In the genomic region with DNA sequence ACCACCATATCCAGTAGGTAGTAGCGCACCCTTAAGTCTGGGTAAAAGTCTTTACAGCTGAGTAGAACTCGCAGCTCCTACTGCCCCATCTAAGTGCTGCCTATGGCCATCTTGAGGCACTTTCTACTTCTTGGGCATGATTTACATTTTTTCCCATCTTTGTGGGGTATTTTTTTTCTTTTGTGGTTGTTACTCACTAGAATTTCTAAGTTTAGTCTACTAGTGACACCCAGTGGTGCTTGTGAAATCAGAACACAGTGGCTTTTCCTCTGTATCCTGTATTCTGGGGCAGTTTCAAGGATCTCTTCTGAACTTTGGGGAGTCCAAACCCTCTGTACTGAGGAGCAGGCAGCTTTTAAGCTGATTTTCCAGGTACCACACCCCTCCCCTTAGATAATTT, we compare ENCODE assay signal across 11 mouse cellular contexts. TPM values are rescaled to one million over a fixed set of nuclear protein-coding genes. Genes with fewer than 3 reads are reported as not detected.
DNase-seq lines count a peak whose midpoint lies in the region; ATAC-seq and TF ChIP-seq lines count a peak whose summit lies in the region.
"Had no signal": no experiment of that assay in that cellular context is flagged by ENCODE, and none has a peak within 500 bp of the region (broad histone marks: within the 10 kb centered on the region; RNA-seq: fewer than 3 reads in every experiment).

No protein-coding gene starts in this region.

- H3K4me1 ChIP-seq in forebrain, postnatal 0 days (ENCODE audit: insufficient read depth): peaks cover 5% of the 10 kb centered on the region; the same call in 1 of the 2 replicates
- peaks cover 16% of the 10 kb centered on the region for H3K4me1 ChIP-seq in forebrain, embryonic 10.5 days

- H3K27me3 ChIP-seq in forebrain, postnatal 0 days (ENCODE audit: insufficient read depth, low read length): no peaks in the 10 kb centered on the region
- H3K27me3 ChIP-seq in forebrain, embryonic 10.5 days (ENCODE audit: poor library complexity, severe bottlenecking): no peaks in the 10 kb centered on the region
- H3K27me3 ChIP-seq: embryonic facial prominence, embryonic 13.5 days had no signal

- no peak overlapping the region for H3K4me2 ChIP-seq in forebrain, postnatal 0 days (ENCODE audit: low read depth)
- H3K4me2 ChIP-seq: embryonic facial prominence, embryonic 13.5 days had no signal

- no peaks in the 10 kb centered on the region for H3K9me3 ChIP-seq in forebrain, postnatal 0 days (ENCODE audit: low read length)
- H3K9me3 ChIP-seq in forebrain, embryonic 10.5 days: no peaks in the 10 kb centered on the region
- H3K9me3 ChIP-seq: embryonic facial prominence, embryonic 13.5 days had no signal

- H3K4me3 ChIP-seq in forebrain, postnatal 0 days (ENCODE audit: low read depth, low read length): no peak overlapping the region
- H3K4me3 ChIP-seq in forebrain, embryonic 10.5 days: no peak overlapping the region
- no peak overlapping the region for H3K4me3 ChIP-seq in layer of hippocampus, adult 2 months
- H3K4me3 ChIP-seq: embryonic facial prominence, embryonic 13.5 days; myocyte had no signal

- peak; percentile 42 for TF ChIP-seq CTCF in forebrain, postnatal 0 days (IDR thresholded peaks at IDR 0.05; ENCODE audit: low read depth)
- peak; percentile 79 for TF ChIP-seq CTCF in layer of hippocampus, adult 2 months (conservative IDR thresholded peaks at IDR 0.05)

- DNase-seq in forebrain, postnatal 0 days: peak; percentile 37
- DNase-seq in forebrain, embryonic 10.5 days (ENCODE audit: extremely low spot score, low spot score): no peak
- DNase-seq in layer of hippocampus, adult 2 months (ENCODE audit: low spot score in 2 of 2): peak in 1 of 2 experiments; percentile 13
- no peak for DNase-seq in layer of hippocampus, adult 8-10 months (ENCODE audit: low spot score in 2 of 2)
- peak; percentile 31 to 37 for DNase-seq in right cerebral cortex, adult 2 months (ENCODE audit: low spot score in 2 of 2)
- no peak for DNase-seq in right cerebral cortex, postnatal 25 days
- no peak for DNase-seq in urinary bladder, postnatal 10 days (ENCODE audit: low spot score)
- no peak for DNase-seq in adrenal gland, adult 2 months

- no peak for ATAC-seq in forebrain, postnatal 0 days

- 97% methylated on average over 2 of the region's 2 CpGs for WGBS in forebrain, postnatal 0 days
- 94% methylated on average over 2 of the region's 2 CpGs for WGBS in forebrain, embryonic 10.5 days

- H3K9ac ChIP-seq in forebrain, postnatal 0 days: no peak overlapping the region
- H3K9ac ChIP-seq: embryonic facial prominence, embryonic 13.5 days had no signal

- H3K27ac ChIP-seq in forebrain, postnatal 0 days (ENCODE audit: low read depth, low read length): no peak overlapping the region
- H3K27ac ChIP-seq in forebrain, embryonic 10.5 days: no peak overlapping the region
- H3K27ac ChIP-seq in layer of hippocampus, adult 2 months: no peak overlapping the region
- H3K27ac ChIP-seq: embryonic facial prominence, embryonic 13.5 days had no signal

- H3K36me3 ChIP-seq in forebrain, postnatal 0 days (ENCODE audit: insufficient read depth): no peaks in the 10 kb centered on the region
- no peaks in the 10 kb centered on the region for H3K36me3 ChIP-seq in forebrain, embryonic 10.5 days (replicated peaks)
- H3K36me3 ChIP-seq: embryonic facial prominence, embryonic 13.5 days had no signal

RNA-seq across cellular contexts. Expression of gene Rfesd, which starts 3.3 kb away (rescaled TPM):
- total RNA-seq in forebrain, postnatal 0 days (2014; rRNA removed): 18.9 and 22.1 TPM in 2 replicates
- 23.4 and 24.9 TPM in 2 replicates for polyA plus RNA-seq in forebrain, postnatal 0 days (2015; fragmentation: Nextera tagmentation; extraction: Ambion mirVana)
- polyA plus RNA-seq in forebrain, embryonic 10.5 days (2016; fragmentation: Nextera tagmentation; extraction: Ambion mirVana): 26.4 and 28.8 TPM in 2 replicates
- total RNA-seq in layer of hippocampus, adult 2 months (2021): 10 to 100 TPM; 18.2 to 21.6 TPM
- 10 to 100 TPM; 16.3 to 21.6 (median 17.2) TPM for total RNA-seq in layer of hippocampus, adult 8-10 months (2022)
- 10 to 100 TPM; 17.8 to 25.7 TPM for total RNA-seq in adrenal gland, adult 2 months (2021)
- 5.9 and 6.3 TPM in 2 replicates for polyA plus RNA-seq in adrenal gland, adult 2 months (2012; rRNA removed)

RNA-seq across cellular contexts. Expression of gene Gpr150, which starts 35.0 kb away (rescaled TPM):
- total RNA-seq in forebrain, postnatal 0 days (2014; rRNA removed): 1.9 and 2.5 TPM in 2 replicates
- 3.0 and 3.3 TPM in 2 replicates for polyA plus RNA-seq in forebrain, postnatal 0 days (2015; fragmentation: Nextera tagmentation; extraction: Ambion mirVana)
- 0.48 and 0.66 TPM in 2 replicates for polyA plus RNA-seq in forebrain, embryonic 10.5 days (2016; fragmentation: Nextera tagmentation; extraction: Ambion mirVana)
- 1 to 10 TPM; 1.6 to 2.2 TPM for total RNA-seq in layer of hippocampus, adult 2 months (2021)
- 1 to 10 TPM; 2.2 to 2.9 (median 2.6) TPM for total RNA-seq in layer of hippocampus, adult 8-10 months (2022)
- total RNA-seq in adrenal gland, adult 2 months (2021): under 1 TPM in 1 of 2 experiments, not detected in 1; 0.14 TPM
- 0.09 and 0.10 TPM in 2 replicates for polyA plus RNA-seq in adrenal gland, adult 2 months (2012; rRNA removed)
- polyA plus RNA-seq: embryonic facial prominence, embryonic 13.5 days; heart, embryonic 14.5 days; myocyte had no signal

RNA-seq across cellular contexts. Expression of gene Spata9, which starts 54.8 kb away (rescaled TPM):
- total RNA-seq in forebrain, postnatal 0 days (2014; rRNA removed): 2.4 and 4.7 TPM in 2 replicates
- 4.7 TPM in 2 replicates for polyA plus RNA-seq in forebrain, postnatal 0 days (2015; fragmentation: Nextera tagmentation; extraction: Ambion mirVana)
- 0.64 and 1.2 TPM in 2 replicates for polyA plus RNA-seq in forebrain, embryonic 10.5 days (2016; fragmentation: Nextera tagmentation; extraction: Ambion mirVana)
- total RNA-seq in layer of hippocampus, adult 2 months (2021): under 1 TPM in 1 of 2 experiments, not detected in 1; 0.46 TPM
- total RNA-seq in layer of hippocampus, adult 8-10 months (2022): not detected
- total RNA-seq in adrenal gland, adult 2 months (2021): not detected
- not detected in 2 replicates for polyA plus RNA-seq in adrenal gland, adult 2 months (2012; rRNA removed)

Comparison
In these comparisons a context has a peak if more than half of its experiments do, and no peak if none do; other contexts are left out.
1. DNase-seq: peak in forebrain, postnatal 0 days (single experiment) and right cerebral cortex, adult 2 months (2 of 2); none in forebrain, embryonic 10.5 days (single experiment), layer of hippocampus, adult 8-10 months (0 of 2), right cerebral cortex, postnatal 25 days (single experiment), urinary bladder, postnatal 10 days (single experiment) and adrenal gland, adult 2 months (single experiment).